Mouse (Mus musculus) heart, embryonic 13.5 days (tissue): ENCODE measurements at regions not wholly inside any gene's neighbourhood (a gene's known extent, or its start where the extent isn't known, plus 50 kb on each side); places are given as distances from the start of the nearest gene placed in this dataset. TPM values are rescaled to one million over a fixed set of nuclear protein-coding genes. Genes with fewer than 3 reads are reported as not detected.

Experiments used
- microRNA counts: library from miRNA; unstranded; fragments of <30 nt; microRNA quantifications from one replicate; lab custom pipeline; 2016
- microRNA-seq: library from miRNA; unstranded; fragments of <30 nt; microRNA quantifications from one replicate; pipeline ENCODE4, GENCODE M21; 2016

MicroRNA genes in the stretch of these regions (microRNA counts, 519-probe panel; counts per million panel counts)
- 209 counts per million, percentile 61 among the panel's probes with 10 or more counts for microRNA mmu-miR-682 (lab: Ali Mortazavi, UCI)

Small RNA genes in the stretch of these regions (microRNA-seq; reads per million reads assigned to microRNA genes)
- not detected for gene Mir682
